ENCODE assay signal across 8 mouse cellular contexts in genomic region chr19:60580582-60581339, GRCm38 (mm10). TPM values are rescaled to one million over a fixed set of nuclear protein-coding genes. Genes with fewer than 3 reads are reported as not detected.
DNase-seq lines count a peak whose midpoint lies in the region; ATAC-seq and TF ChIP-seq lines count a peak whose summit lies in the region.

TSS of gene Cacul1 (minus strand) at chr19:60581025.

- H3K9ac ChIP-seq in forebrain, embryonic 12.5 days, result peak within 1 kb of the TSS; percentile 88
- peak within 1 kb of the TSS; percentile 86 for H3K9ac ChIP-seq in heart, postnatal 0 days (replicated peaks; ENCODE audit: low read depth, low read length)
- peak within 1 kb of the TSS; percentile 98 for H3K9ac ChIP-seq in liver, embryonic 16.5 days (ENCODE audit: low read depth, low read length)
- H3K9ac ChIP-seq in neural tube, embryonic 13.5 days, result peak within 1 kb of the TSS; percentile 97

- TF ChIP-seq POLR2A in testis, adult 2 months (IDR thresholded peaks at IDR 0.05; ENCODE audit: control insufficient read depth, low read depth, low read length), result peak; percentile 79; the same call in 1 of the 2 replicates

- TF ChIP-seq CTCF in E14TG2a.4 (conservative IDR thresholded peaks at IDR 0.05; ENCODE audit: low read length), result no peak
- no peak for TF ChIP-seq CTCF in heart, postnatal 0 days (IDR thresholded peaks at IDR 0.05; ENCODE audit: low read depth)
- TF ChIP-seq CTCF in testis, adult 2 months (IDR thresholded peaks at IDR 0.05; ENCODE audit: control insufficient read depth, insufficient read depth, insufficient replicate concordance, low read depth, low read length), result no peak

- no peaks in the 10 kb centered on the region for H3K27me3 ChIP-seq in E14TG2a.4 (ENCODE audit: insufficient read depth, low read length)
- no peaks in the 10 kb centered on the region for H3K27me3 ChIP-seq in forebrain, embryonic 12.5 days
- no peaks in the 10 kb centered on the region for H3K27me3 ChIP-seq in heart, postnatal 0 days (ENCODE audit: control insufficient read depth, insufficient read depth, low read length)
- H3K27me3 ChIP-seq in liver, embryonic 16.5 days (ENCODE audit: control insufficient read depth, insufficient read depth, low read depth, low read length), result no peaks in the 10 kb centered on the region
- H3K27me3 ChIP-seq in neural tube, embryonic 13.5 days, result no peaks in the 10 kb centered on the region
- H3K27me3 ChIP-seq in testis, adult 2 months (ENCODE audit: control insufficient read depth, insufficient read depth, low read length), result no peaks in the 10 kb centered on the region

- H3K9me3 ChIP-seq in E14TG2a.4 (ENCODE audit: low read length), result no peaks in the 10 kb centered on the region
- no peaks in the 10 kb centered on the region for H3K9me3 ChIP-seq in forebrain, embryonic 12.5 days
- no peaks in the 10 kb centered on the region for H3K9me3 ChIP-seq in heart, postnatal 0 days (replicated peaks; ENCODE audit: control insufficient read depth, low read length)
- H3K9me3 ChIP-seq in liver, embryonic 16.5 days (replicated peaks; ENCODE audit: control insufficient read depth, low read length), result no peaks in the 10 kb centered on the region
- no peaks in the 10 kb centered on the region for H3K9me3 ChIP-seq in neural tube, embryonic 13.5 days

- peak within 1 kb of the TSS; percentile 77 for H3K4me2 ChIP-seq in forebrain, embryonic 12.5 days
- peak within 1 kb of the TSS; percentile 70 for H3K4me2 ChIP-seq in heart, postnatal 0 days (ENCODE audit: low read depth, low read length)
- H3K4me2 ChIP-seq in liver, embryonic 16.5 days (ENCODE audit: low read depth, low read length), result peak within 1 kb of the TSS; percentile 80
- H3K4me2 ChIP-seq in neural tube, embryonic 13.5 days, result peak within 1 kb of the TSS; percentile 89

- ATAC-seq in forebrain, embryonic 12.5 days (ENCODE audit: low FRiP score), result peak; percentile 97
- peak; percentile 99 for ATAC-seq in heart, postnatal 0 days (ENCODE audit: insufficient read depth, low read depth)
- ATAC-seq in liver, embryonic 16.5 days (ENCODE audit: low read depth), result peak; percentile 94
- ATAC-seq in neural tube, embryonic 13.5 days (ENCODE audit: low read depth), result peak; percentile 96

- peak within 1 kb of the TSS; percentile 97 for H3K4me3 ChIP-seq in E14TG2a.4 (replicated peaks; ENCODE audit: low read length)
- peak within 1 kb of the TSS; percentile 97 for H3K4me3 ChIP-seq in forebrain, embryonic 12.5 days (replicated peaks)
- H3K4me3 ChIP-seq in heart, postnatal 0 days (ENCODE audit: low read depth, low read length), result peak within 1 kb of the TSS; percentile 93
- peak within 1 kb of the TSS; percentile 99 for H3K4me3 ChIP-seq in liver, embryonic 16.5 days (ENCODE audit: low read depth, low read length)
- H3K4me3 ChIP-seq in neural tube, embryonic 13.5 days, result peak within 1 kb of the TSS; percentile 99
- H3K4me3 ChIP-seq in testis, adult 2 months (ENCODE audit: control insufficient read depth, low read depth, low read length), result peak within 1 kb of the TSS; percentile 93

- whole genome bisulfite sequencing in forebrain, embryonic 12.5 days, result under 1% methylated on average over 63 of the region's 64 CpGs
- WGBS in heart, postnatal 0 days, result under 1% methylated on average over 61 of the region's 64 CpGs
- under 1% methylated on average over 61 of the region's 64 CpGs for WGBS in liver, embryonic 16.5 days (ENCODE audit: insufficient replicate concordance)
- under 1% methylated on average over 64 of the region's 64 CpGs for WGBS in neural tube, embryonic 13.5 days

- H3K27ac ChIP-seq in forebrain, embryonic 12.5 days, result peak within 1 kb of the TSS; percentile 91
- peak within 1 kb of the TSS; percentile 89 for H3K27ac ChIP-seq in heart, postnatal 0 days (ENCODE audit: low read depth)
- H3K27ac ChIP-seq in liver, embryonic 16.5 days (ENCODE audit: low read length), result peak within 1 kb of the TSS; percentile 95
- peak within 1 kb of the TSS; percentile 89 for H3K27ac ChIP-seq in neural tube, embryonic 13.5 days (replicated peaks)
- peak within 1 kb of the TSS; percentile 95 for H3K27ac ChIP-seq in testis, adult 2 months (ENCODE audit: control insufficient read depth, insufficient read depth, low read depth, low read length)

- DNase-seq in c-Kit-positive CD71-positive TER-119-positive erythroid progenitor cells, embryonic 14.5 days (ENCODE audit: low spot score), result peak; percentile 96
- peak; percentile 99 for DNase-seq in heart, postnatal 0 days (ENCODE audit: low spot score)
- DNase-seq in kidney, postnatal 4 days, result peak; percentile 98 to 99

- TF ChIP-seq EP300 in heart, postnatal 0 days (IDR thresholded peaks at IDR 0.05; ENCODE audit: low read depth), result peak; percentile 27; the same call in 1 of the 2 replicates

- H3K36me3 ChIP-seq in E14TG2a.4 (ENCODE audit: insufficient read depth, low read length), result peaks cover 19% of the 10 kb centered on the region
- 0 out of 2 replicates have a peak, but pooled peaks cover 2% of the 10 kb centered on the region for H3K36me3 ChIP-seq in forebrain, embryonic 12.5 days (replicated peaks)
- H3K36me3 ChIP-seq in heart, postnatal 0 days (replicated peaks; ENCODE audit: control insufficient read depth, insufficient read depth, low read length), result no peaks in the 10 kb centered on the region
- H3K36me3 ChIP-seq in liver, embryonic 16.5 days (ENCODE audit: control insufficient read depth, insufficient read depth), result no peaks in the 10 kb centered on the region
- no peaks in the 10 kb centered on the region for H3K36me3 ChIP-seq in neural tube, embryonic 13.5 days
- no peaks in the 10 kb centered on the region for H3K36me3 ChIP-seq in testis, adult 2 months (ENCODE audit: control insufficient read depth, insufficient read depth, low read length)

- H3K4me1 ChIP-seq in E14TG2a.4 (replicated peaks; ENCODE audit: low read depth, low read length), result peaks cover 40% of the 10 kb centered on the region
- H3K4me1 ChIP-seq in forebrain, embryonic 12.5 days, result peaks cover 23% of the 10 kb centered on the region
- peaks cover 11% of the 10 kb centered on the region for H3K4me1 ChIP-seq in heart, postnatal 0 days (ENCODE audit: control insufficient read depth, insufficient read depth)
- H3K4me1 ChIP-seq in liver, embryonic 16.5 days (ENCODE audit: control insufficient read depth, low read depth, low read length), result peaks cover 25% of the 10 kb centered on the region
- peaks cover 42% of the 10 kb centered on the region for H3K4me1 ChIP-seq in neural tube, embryonic 13.5 days (replicated peaks)
- peaks cover 2% of the 10 kb centered on the region; the same call in 1 of the 2 replicates for H3K4me1 ChIP-seq in testis, adult 2 months (ENCODE audit: control insufficient read depth, insufficient read depth, low read length)

RNA-seq across cellular contexts. Expression of gene Cacul1, which starts in this region (rescaled TPM):
- 33.3 and 34.1 TPM in 2 replicates for polyA plus RNA-seq in forebrain, embryonic 12.5 days (2016; fragmentation: Nextera tagmentation; extraction: Ambion mirVana)
- total RNA-seq in heart, postnatal 0 days (2014; rRNA removed; ENCODE audit: low replicate concordance), result 22.1 and 23.9 TPM in 2 replicates
- polyA plus RNA-seq in heart, postnatal 0 days (2015; fragmentation: Nextera tagmentation; extraction: Ambion mirVana), result 7.1 and 8.6 TPM in 2 replicates
- 5.8 and 6.3 TPM in 2 replicates for polyA plus RNA-seq in liver, embryonic 16.5 days (2015; fragmentation: Nextera tagmentation; extraction: Ambion mirVana)
- polyA plus RNA-seq in neural tube, embryonic 13.5 days (2015; fragmentation: Nextera tagmentation; extraction: Ambion mirVana), result 24.9 and 25.3 TPM in 2 replicates
- polyA plus RNA-seq in testis, adult 2 months (2012; rRNA removed), result 84.8 and 94.2 TPM in 2 replicates

Comparison
In these comparisons a context has a peak if more than half of its experiments do, and no peak if none do; other contexts are left out.
1. Peak in every context shown above with its lines: DNase-seq, ATAC-seq, H3K4me3 ChIP-seq and H3K27ac ChIP-seq.